ENCODE assay signal across 20 mouse cellular contexts in genomic region chr9:44029580-44030236, GRCm38 (mm10). TPM values are rescaled to one million over a fixed set of nuclear protein-coding genes. Genes with fewer than 3 reads are reported as not detected.
DNase-seq lines count a peak whose midpoint lies in the region; ATAC-seq and TF ChIP-seq lines count a peak whose summit lies in the region.
"Had no signal": no experiment of that assay in that cellular context is flagged by ENCODE, and none has a peak within 500 bp of the region (broad histone marks: within the 10 kb centered on the region; RNA-seq: fewer than 3 reads in every experiment).

No protein-coding gene starts in this region.

- H3K9ac ChIP-seq in heart, embryonic 12.5 days: no peak overlapping the region
- H3K9ac ChIP-seq in lung, embryonic 16.5 days (ENCODE audit: low read length): no peak overlapping the region
- H3K9ac ChIP-seq in intestine, embryonic 15.5 days: no peak overlapping the region
- no peak overlapping the region for H3K9ac ChIP-seq in liver, embryonic 12.5 days
- H3K9ac ChIP-seq: embryonic facial prominence, embryonic 13.5 days; forebrain, embryonic 13.5 days; hindbrain, embryonic 12.5 days; limb, embryonic 13.5 days had no signal

- intact Hi-C loops in heart, postnatal 36 days (cut with DNase I): no loop called here

- H3K4me3 ChIP-seq in heart, embryonic 12.5 days: no peak overlapping the region
- no peak overlapping the region for H3K4me3 ChIP-seq in lung, embryonic 16.5 days (ENCODE audit: low read length)
- no peak overlapping the region for H3K4me3 ChIP-seq in embryonic fibroblast, embryonic 13.5 days (ENCODE audit: insufficient read depth, low read length)
- H3K4me3 ChIP-seq in intestine, embryonic 15.5 days (replicated peaks): no peak overlapping the region
- H3K4me3 ChIP-seq in liver, embryonic 12.5 days: no peak overlapping the region
- H3K4me3 ChIP-seq: embryonic facial prominence, embryonic 13.5 days; forebrain, embryonic 13.5 days; hindbrain, embryonic 12.5 days; limb, embryonic 13.5 days had no signal

- H3K27ac ChIP-seq in heart, embryonic 12.5 days (ENCODE audit: poor library complexity, severe bottlenecking): peak overlapping the region; percentile 24; the same call in 1 of the 2 replicates
- H3K27ac ChIP-seq in lung, embryonic 16.5 days (ENCODE audit: low read length): no peak overlapping the region
- H3K27ac ChIP-seq in embryonic fibroblast, embryonic 13.5 days (ENCODE audit: insufficient read depth, low read length): peak overlapping the region; percentile 68
- H3K27ac ChIP-seq in intestine, embryonic 15.5 days: no peak overlapping the region
- no peak overlapping the region for H3K27ac ChIP-seq in liver, embryonic 12.5 days
- H3K27ac ChIP-seq: embryonic facial prominence, embryonic 13.5 days; forebrain, embryonic 13.5 days; hindbrain, embryonic 12.5 days; limb, embryonic 13.5 days had no signal

- DNase-seq in heart, postnatal 36 days: no peak
- no peak for DNase-seq in lung, postnatal 25 days (ENCODE audit: low spot score)
- peak; percentile 80 for DNase-seq in thymus, postnatal 14 days
- DNase-seq: adrenal gland, adult 8-10 months; cerebellum, postnatal 10 days; layer of hippocampus, postnatal 36 days; lung, adult 18-20 months; midbrain, embryonic 14.5 days had no signal

- H3K36me3 ChIP-seq in heart, embryonic 12.5 days: no peaks in the 10 kb centered on the region
- no peaks in the 10 kb centered on the region for H3K36me3 ChIP-seq in lung, embryonic 16.5 days (ENCODE audit: control insufficient read depth, insufficient read depth, low read length)
- H3K36me3 ChIP-seq in intestine, embryonic 15.5 days: no peaks in the 10 kb centered on the region
- no peaks in the 10 kb centered on the region for H3K36me3 ChIP-seq in liver, embryonic 12.5 days
- H3K36me3 ChIP-seq: embryonic facial prominence, embryonic 13.5 days; hindbrain, embryonic 12.5 days; limb, embryonic 13.5 days had no signal

- H3K4me1 ChIP-seq in heart, embryonic 12.5 days (replicated peaks): 0 out of 2 replicates have a peak, but pooled peaks cover 2% of the 10 kb centered on the region
- H3K4me1 ChIP-seq in lung, embryonic 16.5 days (replicated peaks; ENCODE audit: control insufficient read depth, insufficient read depth, low read length): no peaks in the 10 kb centered on the region
- peaks cover 7% of the 10 kb centered on the region for H3K4me1 ChIP-seq in embryonic fibroblast, embryonic 13.5 days (ENCODE audit: control insufficient read depth, insufficient read depth, low read length)
- no peaks in the 10 kb centered on the region for H3K4me1 ChIP-seq in intestine, embryonic 15.5 days (replicated peaks)
- no peaks in the 10 kb centered on the region for H3K4me1 ChIP-seq in liver, embryonic 12.5 days
- H3K4me1 ChIP-seq: hindbrain, embryonic 12.5 days; limb, embryonic 13.5 days had no signal

- TF ChIP-seq POLR2A in embryonic fibroblast, embryonic 13.5 days (IDR thresholded peaks at IDR 0.05; ENCODE audit: low read depth, low read length): no peak

- WGBS in heart, embryonic 12.5 days: 46% methylated on average over 5 of the region's 5 CpGs
- WGBS in lung, embryonic 16.5 days: 39% methylated on average over 5 of the region's 5 CpGs
- 44% methylated on average over 5 of the region's 5 CpGs for WGBS in intestine, embryonic 15.5 days
- WGBS in liver, embryonic 12.5 days (ENCODE audit: insufficient replicate concordance): 35% methylated on average over 5 of the region's 5 CpGs

- no peak for TF ChIP-seq CTCF in embryonic fibroblast, embryonic 13.5 days (IDR thresholded peaks at IDR 0.05; ENCODE audit: borderline replicate concordance, insufficient read depth, low read length)

- H3K4me2 ChIP-seq in heart, embryonic 12.5 days: no peak overlapping the region
- no peak overlapping the region for H3K4me2 ChIP-seq in lung, embryonic 16.5 days (ENCODE audit: low read depth, low read length)
- H3K4me2 ChIP-seq in intestine, embryonic 15.5 days (replicated peaks): no peak overlapping the region
- no peak overlapping the region for H3K4me2 ChIP-seq in liver, embryonic 12.5 days
- H3K4me2 ChIP-seq: embryonic facial prominence, embryonic 13.5 days; forebrain, embryonic 13.5 days; hindbrain, embryonic 12.5 days; limb, embryonic 13.5 days had no signal

- H3K9me3 ChIP-seq in heart, embryonic 12.5 days (replicated peaks): 0 out of 2 replicates have a peak, but pooled peaks cover 3% of the 10 kb centered on the region
- no peaks in the 10 kb centered on the region for H3K9me3 ChIP-seq in lung, embryonic 16.5 days (ENCODE audit: control insufficient read depth, low read length)
- no peaks in the 10 kb centered on the region for H3K9me3 ChIP-seq in intestine, embryonic 15.5 days
- H3K9me3 ChIP-seq in liver, embryonic 12.5 days (replicated peaks): no peaks in the 10 kb centered on the region
- H3K9me3 ChIP-seq: embryonic facial prominence, embryonic 13.5 days; forebrain, embryonic 13.5 days; hindbrain, embryonic 12.5 days; limb, embryonic 13.5 days had no signal

- no peaks in the 10 kb centered on the region for H3K27me3 ChIP-seq in heart, embryonic 12.5 days (replicated peaks)
- no peaks in the 10 kb centered on the region for H3K27me3 ChIP-seq in lung, embryonic 16.5 days (ENCODE audit: control insufficient read depth, insufficient read depth, low read depth, low read length)
- H3K27me3 ChIP-seq in intestine, embryonic 15.5 days (replicated peaks): no peaks in the 10 kb centered on the region
- H3K27me3 ChIP-seq in liver, embryonic 12.5 days (replicated peaks): no peaks in the 10 kb centered on the region
- H3K27me3 ChIP-seq: embryonic facial prominence, embryonic 13.5 days; forebrain, embryonic 13.5 days; hindbrain, embryonic 12.5 days; limb, embryonic 13.5 days; Patski had no signal

- peak; percentile 84 for ATAC-seq in heart, embryonic 12.5 days (ENCODE audit: insufficient number of reproducible peaks, low FRiP score)
- ATAC-seq in lung, embryonic 16.5 days (ENCODE audit: low read depth): peak; percentile 23; the same call in 1 of the 2 replicates
- ATAC-seq in intestine, embryonic 15.5 days: no peak
- ATAC-seq in liver, embryonic 12.5 days: no peak
- ATAC-seq: forebrain, embryonic 13.5 days; Patski had no signal

RNA-seq across cellular contexts. Expression of gene Thy1, which starts 13.5 kb away (rescaled TPM):
- polyA plus RNA-seq in heart, embryonic 12.5 days (2016; fragmentation: Nextera tagmentation; extraction: Ambion mirVana): 1.1 and 1.5 TPM in 2 replicates
- 10 to 100 TPM; 13.3 to 15.3 TPM for total RNA-seq in heart, postnatal 36 days (2021)
- 2.4 and 4.1 TPM in 2 replicates for polyA plus RNA-seq in lung, embryonic 16.5 days (2015; fragmentation: Nextera tagmentation; extraction: Ambion mirVana)
- 930 and 1,281 TPM in 2 replicates for polyA plus RNA-seq in embryonic fibroblast, embryonic 13.5 days (2011; ENCODE audit: insufficient read length, low read depth, missing spikeins)
- 1.8 and 2.1 TPM in 2 replicates for polyA plus RNA-seq in intestine, embryonic 15.5 days (2015; fragmentation: Nextera tagmentation; extraction: Ambion mirVana)
- polyA plus RNA-seq in liver, embryonic 12.5 days (2016; fragmentation: Nextera tagmentation; extraction: Ambion mirVana): 0.19 and 0.20 TPM in 2 replicates
- polyA plus RNA-seq: C2C12; hindbrain, embryonic 12.5 days; neural tube, embryonic 11.5 days; Patski had no signal

RNA-seq across cellular contexts. Expression of gene Usp2, which starts 37.1 kb away (rescaled TPM):
- 51.7 and 62.5 TPM in 2 replicates for polyA plus RNA-seq in heart, embryonic 12.5 days (2016; fragmentation: Nextera tagmentation; extraction: Ambion mirVana)
- 100 to 1,000 TPM; 137 to 198 TPM for total RNA-seq in heart, postnatal 36 days (2021)
- polyA plus RNA-seq in lung, embryonic 16.5 days (2015; fragmentation: Nextera tagmentation; extraction: Ambion mirVana): 12.2 and 16.9 TPM in 2 replicates
- 6.5 and 6.6 TPM in 2 replicates for polyA plus RNA-seq in embryonic fibroblast, embryonic 13.5 days (2011; ENCODE audit: insufficient read length, low read depth, missing spikeins)
- polyA plus RNA-seq in intestine, embryonic 15.5 days (2015; fragmentation: Nextera tagmentation; extraction: Ambion mirVana): 10.8 and 16.6 TPM in 2 replicates
- 1.8 and 3.9 TPM in 2 replicates for polyA plus RNA-seq in liver, embryonic 12.5 days (2016; fragmentation: Nextera tagmentation; extraction: Ambion mirVana)

Comparison
In these comparisons a context has a peak if more than half of its experiments do, and no peak if none do; other contexts are left out.
1. ATAC-seq: peak in heart, embryonic 12.5 days (single experiment) and lung, embryonic 16.5 days (single experiment); none in intestine, embryonic 15.5 days (single experiment) and liver, embryonic 12.5 days (single experiment).
2. H3K27ac ChIP-seq: peak in heart, embryonic 12.5 days (single experiment) and embryonic fibroblast, embryonic 13.5 days (single experiment); none in lung, embryonic 16.5 days (single experiment), intestine, embryonic 15.5 days (single experiment) and liver, embryonic 12.5 days (single experiment).
3. RNA of gene Thy1, which starts 13.5 kb away (polyA plus RNA-seq): 930 to 1,281 TPM in embryonic fibroblast, embryonic 13.5 days; 2.4 to 4.1 TPM in lung, embryonic 16.5 days, 1.8 to 2.1 TPM in intestine, embryonic 15.5 days, 1.1 to 1.5 TPM in heart, embryonic 12.5 days and 0.19 to 0.20 TPM in liver, embryonic 12.5 days; every median in the first group is over 100 times any median in the second.